Mouse (Mus musculus) brain, embryonic 14.5 days (tissue): ENCODE data around the gene Focad. TPM values are rescaled to one million over a fixed set of nuclear protein-coding genes. Genes with fewer than 3 reads are reported as not detected.

Experiments
- DNase-seq: peaks from one replicate; pipeline ENCODE4 v3.0.0-alpha.2; 2011; ENCODE audit warnings: low read depth
- CTCF ChIP-seq: fragments of 200-500 bp; IDR thresholded peaks from 2 replicates; pipeline ENCODE4 v1.5.1; 2012; ENCODE audit warnings: inconsistent platforms, mild to moderate bottlenecking, moderate library complexity, borderline replicate concordance; ENCODE audit not compliant: insufficient read depth, insufficient read length; ENCODE audit errors: extremely low read depth
- POLR2A ChIP-seq: fragments of 200-500 bp; IDR thresholded peaks from 2 replicates; pipeline ENCODE4 v1.6.1; 2012; ENCODE audit warnings: mild to moderate bottlenecking, inconsistent platforms, borderline replicate concordance; ENCODE audit not compliant: poor library complexity, insufficient read depth, insufficient read length, severe bottlenecking; ENCODE audit errors: extremely low read depth
- polyA plus RNA-seq: library from polyadenylated mRNA; depleted of rRNA; stranded (reverse); fragments of >200 nt; gene quantifications from 2 replicates; pipeline ENCODE4 v1.2.3, GENCODE M21; 2012

Gene Focad
- polyA plus RNA-seq, 1 experiment = 20.3 TPM

DNA sequence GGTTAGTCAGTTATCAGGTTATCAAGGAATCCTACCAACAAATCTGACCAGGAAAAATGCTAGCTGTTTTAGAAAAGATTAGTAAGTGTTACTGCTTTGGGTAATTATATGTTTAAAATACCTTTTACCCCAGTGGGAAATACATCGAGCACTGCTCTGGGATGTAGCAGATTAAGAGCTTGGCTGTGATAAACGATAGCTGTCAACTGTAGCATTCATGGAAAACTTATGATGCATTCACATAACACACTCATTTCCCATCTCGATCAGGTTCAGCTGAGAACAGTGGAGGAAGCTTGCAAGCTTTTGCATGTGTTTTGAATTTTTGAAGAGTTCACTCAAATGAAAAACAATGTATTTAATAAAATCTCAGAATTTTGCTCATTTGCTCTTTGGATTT, 14.2 kb downstream of the Focad start:
- DNase-seq = no peak
- TF ChIP-seq POLR2A (no peak), CTCF (no peak)

DNA sequence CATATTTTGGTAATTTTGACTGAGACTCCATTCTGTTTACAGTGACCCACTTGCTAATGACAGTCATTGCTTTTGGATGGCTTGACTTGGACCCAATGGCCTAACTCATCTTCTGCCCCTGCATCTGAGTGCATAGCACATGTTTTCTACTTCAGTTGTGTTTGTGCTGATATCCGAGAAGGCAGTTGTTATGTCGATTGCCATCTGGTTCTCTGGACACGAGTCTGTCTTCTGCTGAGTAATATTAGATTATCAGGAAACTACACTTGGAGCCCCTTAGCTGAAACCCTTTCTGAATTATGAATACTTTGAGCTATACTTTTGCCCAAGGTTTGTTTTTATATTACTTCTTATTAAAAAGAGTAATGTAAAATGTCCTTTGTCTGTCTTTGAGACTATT, 22.9 kb downstream of the Focad start:
- TF ChIP-seq POLR2A = no peak
- TF ChIP-seq CTCF = no peak
- DNase-seq = no peak

DNA sequence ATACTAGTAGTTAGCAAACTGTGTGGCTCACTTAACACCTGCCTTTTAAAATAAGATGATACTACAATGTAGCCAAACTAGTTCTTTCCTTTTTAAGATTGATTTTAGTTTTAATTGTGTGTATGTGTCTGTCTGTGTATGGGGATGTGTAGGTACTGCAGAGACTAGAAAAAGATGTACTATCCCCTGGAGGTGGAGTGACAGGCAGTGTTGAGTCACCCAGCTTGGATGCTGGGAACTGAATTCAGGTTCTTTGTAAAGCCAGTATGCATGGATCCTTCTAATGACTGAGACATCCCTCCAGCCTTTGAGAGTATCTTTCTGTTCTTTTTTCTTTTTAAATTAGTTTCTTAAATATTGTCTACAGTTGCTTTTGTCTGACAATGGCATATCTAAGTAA, 23.5 kb downstream of the Focad start:
- TF ChIP-seq POLR2A = no peak
- TF ChIP-seq CTCF = no peak
- no peak for DNase-seq

DNA sequence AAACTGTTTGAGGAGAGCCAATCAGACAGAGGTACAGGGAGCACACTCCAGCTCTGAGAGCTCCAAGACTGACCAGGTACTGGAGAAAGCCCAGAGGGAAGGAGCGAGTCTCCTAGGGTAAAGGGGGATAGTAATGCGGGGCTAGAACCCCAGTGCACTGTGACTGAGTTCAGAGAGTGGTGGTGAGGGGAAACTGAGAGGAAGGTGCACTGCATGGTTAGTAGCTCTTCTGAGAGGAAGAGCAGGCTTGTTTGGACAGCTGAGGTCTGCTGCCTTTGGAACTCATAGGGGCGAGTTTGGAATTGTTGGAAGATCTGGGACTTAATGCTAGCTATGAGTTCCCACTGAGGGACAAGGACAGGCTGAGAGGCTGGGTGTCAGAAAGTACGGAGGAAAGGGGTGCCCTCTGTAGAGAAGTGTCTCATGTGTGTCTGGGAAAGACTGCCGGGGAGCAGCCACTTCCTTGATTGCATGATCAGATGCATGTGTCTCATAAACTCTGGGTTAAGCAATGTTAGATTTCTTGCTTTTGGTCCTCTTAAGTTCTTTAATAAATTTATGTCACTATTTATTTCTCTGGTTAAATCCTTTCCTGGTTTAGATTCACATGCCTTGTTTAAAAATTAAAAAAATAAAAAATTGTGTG, 24.4 kb downstream of the Focad start:
- TF ChIP-seq CTCF (no peak), POLR2A (no peak)
- no peak for DNase-seq

DNA sequence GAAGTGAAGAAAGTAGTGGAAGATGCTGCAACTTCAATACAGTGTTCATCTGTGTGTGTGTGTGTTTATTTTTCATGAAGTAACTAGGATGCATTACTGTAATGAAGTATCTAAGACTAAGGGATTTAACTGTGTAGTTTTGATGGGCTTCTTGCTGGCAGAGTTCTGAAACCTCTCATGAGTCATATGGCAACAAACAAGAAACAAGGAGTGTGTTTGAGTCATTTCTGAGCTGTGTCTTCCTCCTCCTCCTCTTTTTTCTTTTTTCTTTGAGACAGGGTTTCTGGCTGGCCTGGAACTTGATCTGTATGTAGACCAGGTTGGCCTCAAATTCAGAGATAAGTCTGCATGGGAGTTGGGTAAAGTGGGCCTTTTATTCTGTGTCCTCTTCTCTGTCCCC, 25.7 kb downstream of the Focad start:
- DNase-seq = no peak
- TF ChIP-seq POLR2A = no peak
- no peak for TF ChIP-seq CTCF

DNA sequence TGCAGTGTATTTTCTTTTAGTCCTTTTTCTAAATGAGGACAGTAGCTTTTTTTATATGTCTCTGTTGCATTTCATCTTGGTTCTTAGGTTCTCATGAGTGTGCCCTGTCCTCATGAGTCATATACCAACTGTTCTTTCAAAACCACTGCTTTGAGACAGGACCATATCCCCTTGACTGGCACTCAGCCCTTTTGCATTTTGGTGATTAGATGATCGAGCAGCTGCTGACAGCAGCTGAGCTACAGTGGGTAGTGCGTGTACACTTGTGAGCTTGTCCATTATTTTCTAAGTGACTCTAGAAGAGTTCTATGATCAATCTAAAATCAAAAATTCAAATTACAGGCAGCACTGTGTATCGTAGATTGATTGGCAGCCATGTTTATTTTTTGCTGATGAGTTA, 28.0 kb downstream of the Focad start:
- no peak for DNase-seq
- TF ChIP-seq POLR2A = no peak
- no peak for TF ChIP-seq CTCF

DNA sequence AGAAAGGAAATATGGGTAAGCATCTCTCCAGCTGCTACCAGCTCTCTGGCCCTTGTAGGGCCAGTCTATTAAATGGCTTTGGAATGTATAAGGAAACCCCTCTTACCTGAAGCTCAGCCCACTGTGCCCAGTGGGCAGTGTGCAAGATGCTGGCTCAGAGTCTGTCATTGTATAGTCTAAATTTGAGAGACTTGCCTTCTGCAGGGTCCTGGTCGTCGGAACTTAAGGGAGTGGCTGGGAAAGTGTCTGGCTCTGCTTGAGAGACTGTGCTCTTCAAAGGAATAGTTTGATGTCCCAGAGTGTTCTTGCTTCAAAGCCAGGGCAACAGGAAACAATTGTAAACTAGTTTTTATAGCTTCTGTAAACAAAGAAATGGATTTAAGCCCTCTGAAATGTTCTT, 41.5 kb downstream of the Focad start:
- peak; percentile 48 for DNase-seq
- no peak for TF ChIP-seq POLR2A
- no peak for TF ChIP-seq CTCF

DNA sequence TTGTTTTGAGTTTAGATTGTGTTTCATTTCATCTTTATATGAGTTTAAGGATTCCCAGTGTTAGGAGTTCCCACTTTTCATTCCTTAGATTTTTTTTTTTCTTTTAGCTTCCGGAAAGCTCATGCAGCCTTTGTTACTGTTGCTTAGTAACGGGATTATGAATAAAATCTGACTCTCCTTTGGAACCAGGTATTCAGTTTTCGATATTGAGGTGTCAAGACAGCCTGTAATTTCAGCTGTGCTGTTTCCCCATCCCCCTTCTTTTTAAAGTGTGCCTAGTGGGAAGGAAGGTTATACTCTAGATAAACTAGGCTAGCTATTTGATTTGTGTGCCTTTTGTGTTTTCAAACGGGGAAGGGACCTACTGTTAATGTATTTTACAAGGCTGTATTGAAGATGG, 42.1 kb downstream of the Focad start:
- DNase-seq = peak; percentile 80
- TF ChIP-seq CTCF (no peak), POLR2A (no peak)

DNA sequence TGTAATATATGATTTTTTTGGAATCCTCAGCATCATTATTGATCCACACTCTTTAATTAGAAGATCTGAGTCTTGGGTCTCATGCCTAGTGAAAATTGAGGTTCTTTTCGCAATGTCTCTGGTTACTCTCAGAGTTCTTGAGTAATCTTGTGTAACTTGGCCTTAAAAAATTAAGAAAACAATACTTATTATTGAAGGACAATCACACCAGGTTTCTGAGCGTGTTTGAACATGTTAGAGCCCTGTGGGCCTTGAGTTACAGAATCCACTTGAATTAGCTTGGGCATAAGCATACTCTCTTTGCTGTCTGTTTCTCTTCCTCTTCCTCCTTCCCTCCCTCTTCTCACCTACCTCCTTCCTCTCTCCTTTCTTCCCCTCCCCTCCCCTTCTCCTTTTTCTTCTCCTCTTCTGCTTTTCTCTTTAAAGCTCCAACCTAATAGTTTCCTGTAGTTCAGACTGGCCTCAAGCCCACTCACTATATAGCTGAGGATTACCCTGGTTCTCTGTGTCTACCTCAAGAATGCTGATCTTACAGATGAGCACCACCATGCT, 44.0 kb downstream of the Focad start:
- no peak for TF ChIP-seq POLR2A
- TF ChIP-seq CTCF = no peak
- no peak for DNase-seq

DNA sequence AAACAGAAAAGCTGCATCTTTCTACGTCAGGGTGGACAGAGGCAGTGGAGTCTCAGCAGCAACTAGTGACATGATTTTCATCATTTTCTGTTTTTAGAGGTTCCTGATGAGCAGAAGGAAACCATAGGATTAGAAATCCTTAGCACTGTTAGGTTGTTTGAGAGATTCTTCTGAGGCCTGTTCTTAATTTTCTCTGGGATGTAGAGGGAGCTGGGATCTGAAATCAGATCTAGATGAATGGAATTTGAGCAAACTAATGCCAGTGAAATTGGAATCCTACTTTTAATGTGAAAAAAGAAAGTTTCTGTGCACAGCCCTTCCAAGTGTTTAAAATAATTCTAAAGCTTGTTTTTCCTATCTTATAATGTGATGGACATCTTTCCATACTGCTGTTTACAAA, 55.0 kb downstream of the Focad start:
- TF ChIP-seq CTCF = no peak
- TF ChIP-seq POLR2A = no peak
- DNase-seq = no peak

DNA sequence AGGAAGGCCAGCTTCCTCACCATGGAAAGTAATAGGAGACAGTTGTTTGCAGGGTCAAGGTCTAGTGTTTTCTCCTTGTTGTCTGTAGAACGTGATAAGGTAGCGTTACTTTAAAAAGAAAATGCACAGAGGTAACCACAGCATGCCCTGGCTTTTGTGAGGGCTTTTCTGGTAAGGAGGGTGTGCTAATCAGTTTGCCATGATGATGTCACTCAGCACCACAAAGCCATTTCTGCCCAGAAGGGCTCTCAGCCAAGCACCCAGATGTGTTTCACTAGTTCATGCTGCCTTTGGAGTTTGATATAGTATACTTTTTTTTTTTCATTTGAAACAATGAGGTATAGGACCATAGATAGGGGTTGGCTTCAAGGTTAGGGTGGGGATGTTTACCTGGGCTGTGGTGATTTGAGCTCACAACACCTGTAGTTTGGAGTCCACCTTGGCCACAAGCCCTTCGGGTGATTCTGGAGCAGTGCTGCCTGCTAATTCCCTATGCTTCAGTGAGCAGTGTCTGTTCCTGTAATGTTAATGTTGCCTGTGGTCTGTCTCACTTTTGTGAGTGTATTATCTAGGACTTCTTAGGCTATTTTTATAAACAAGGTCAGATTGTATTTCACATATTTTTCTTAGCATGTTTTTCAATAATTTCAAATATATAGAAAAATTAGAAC, 61.2 kb downstream of the Focad start:
- TF ChIP-seq CTCF = no peak
- no peak for TF ChIP-seq POLR2A
- DNase-seq = peak; percentile 47

DNA sequence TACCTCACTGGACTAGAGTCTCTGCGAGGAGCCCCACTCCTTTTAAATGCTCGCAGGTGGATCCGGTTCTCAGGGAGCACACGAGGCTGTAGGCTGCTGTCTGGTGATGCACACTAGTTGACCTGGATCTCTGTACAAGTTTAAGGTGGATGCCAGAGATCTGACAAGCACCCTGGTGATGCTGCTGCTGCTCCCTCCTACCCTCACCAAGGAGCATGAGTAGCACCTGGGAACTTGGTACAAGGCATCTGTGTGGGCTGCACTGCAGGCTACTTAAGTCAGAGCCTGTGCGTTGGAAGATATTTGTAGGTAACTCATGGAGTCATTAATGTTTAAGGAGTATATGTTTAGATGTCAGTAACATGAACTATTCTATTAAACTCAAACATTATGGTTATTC, 62.5 kb downstream of the Focad start:
- TF ChIP-seq CTCF (no peak), POLR2A (no peak)
- peak; percentile 20 for DNase-seq
